Mouse (Mus musculus) liver, embryonic 14.5 days (tissue): ENCODE data around the gene Lss. TPM values are rescaled to one million over a fixed set of nuclear protein-coding genes. Genes with fewer than 3 reads are reported as not detected.

ENCODE experiments used
- ATAC-seq: fragments of 200-750 bp; cut with Nextera tagmentation; 2 replicates; pipeline ENCODE4 v1.8.0; 2017; ENCODE audit warnings: moderate number of reproducible peaks, mild to moderate bottlenecking, moderate library complexity; ENCODE audit not compliant: insufficient read depth
- DNase-seq, 3 experiments: peaks; one replicate each; pipeline ENCODE4 v3.0.0-alpha.2; 2012 to 2013; ENCODE audit warnings: low read depth in 3 of 3, low spot score in 3 of 3
- H3K27ac ChIP-seq: fragments of 300-500 bp; sonication (generic); 2 replicates; pipeline ENCODE4 v1.5.1; 2014; ENCODE audit warnings: moderate library complexity, mild to moderate bottlenecking, control low read depth, inconsistent platforms
- H3K27me3 ChIP-seq: fragments of 300-500 bp; sonication (generic); 2 replicates; pipeline ENCODE4 v1.6.1; 2014; ENCODE audit warnings: mild to moderate bottlenecking, low read length, moderate library complexity; ENCODE audit not compliant: control insufficient read depth, insufficient read depth
- H3K36me3 ChIP-seq: fragments of 300-500 bp; sonication (generic); replicated peaks from 2 replicates; pipeline ENCODE4 v1.6.1; 2014; ENCODE audit warnings: low read depth; ENCODE audit not compliant: control insufficient read depth, insufficient read depth
- H3K4me1 ChIP-seq, 2 experiments: fragments of 200-500 bp in 1 of 2; fragments of 300-500 bp in 1 of 2; sonication (generic) in 1 of 2; replicated peaks; 2 replicates each; pipeline ENCODE4 v1.6.1; 2012 to 2014; ENCODE audit warnings: antibody characterized with exemption in 1 of 2, inconsistent platforms in 1 of 2, low read length in 1 of 2; ENCODE audit not compliant: control insufficient read depth in 2 of 2, insufficient read depth in 2 of 2
- H3K4me2 ChIP-seq: fragments of 300-500 bp; sonication (generic); 2 replicates; pipeline ENCODE4 v1.6.1; 2014; ENCODE audit warnings: low read depth, mild to moderate bottlenecking, control low read depth, moderate library complexity
- H3K4me3 ChIP-seq, 2 experiments: fragments of 200-500 bp in 1 of 2; fragments of 300-500 bp in 1 of 2; sonication (generic) in 1 of 2; 2 replicates each; pipeline ENCODE4 v1.5.1; 2012 to 2014; ENCODE audit warnings: low read depth in 2 of 2, low read length in 2 of 2, mild to moderate bottlenecking in 2 of 2, control low read depth in 1 of 2, inconsistent platforms in 1 of 2, moderate library complexity in 1 of 2; ENCODE audit not compliant: insufficient read depth in 1 of 2
- H3K9ac ChIP-seq: fragments of 300-500 bp; sonication (generic); replicated peaks from 2 replicates; pipeline ENCODE4 v1.6.1; 2014; ENCODE audit warnings: mild to moderate bottlenecking, control low read depth, moderate library complexity
- H3K9me3 ChIP-seq: fragments of 300-500 bp; sonication (generic); 2 replicates; pipeline ENCODE4 v1.6.1; 2016; ENCODE audit warnings: low read length, mixed read lengths; ENCODE audit not compliant: control insufficient read depth
- CTCF ChIP-seq: IDR thresholded peaks from 2 replicates; pipeline ENCODE4 v1.5.1; 2016; ENCODE audit warnings: antibody characterized with exemption, low read depth, control low read depth
- EP300 ChIP-seq: IDR thresholded peaks from 2 replicates; pipeline ENCODE4 v1.6.1; 2016; ENCODE audit warnings: antibody characterized with exemption, low read depth
- WGBS: fragments of 180-500 bp; shearing (Covaris S2); extraction: QIAGEN DNeasy Blood & Tissue Kit; methylation state at CpG from one replicate; pipeline ENCODE4 v1.1.7; 2014; ENCODE audit not compliant: insufficient replicate concordance; 5-methylcytosine and 5-hydroxymethylcytosine counted together
- polyA plus RNA-seq, 2 experiments: library from polyadenylated mRNA; depleted of rRNA in 1 of 2; stranded (reverse) in 1 of 2; unstranded in 1 of 2; fragments of >200 nt; fragmentation: Nextera tagmentation in 1 of 2; extraction: Ambion mirVana in 1 of 2; gene quantifications; 2 replicates each; pipeline versions ENCODE4 v1.2.1 to v1.2.3; 2012 to 2014

Lss gene
- polyA plus RNA-seq, 2 experiments = 31.7 to 46.6 TPM

GRCm38 (mm10) chr10:76512965-76513583, 18.3 kb upstream of the Lss start:
- Histone ChIP-seq H3K9me3 (no peaks in the 10 kb centered on the region), H3K27ac (no peak overlapping the region), H3K4me2 (no peak overlapping the region), H3K9ac (no peak overlapping the region), H3K4me1 (no peaks in the 10 kb centered on the region), H3K4me3 (no peak overlapping the region), H3K27me3 (no peaks in the 10 kb centered on the region), H3K36me3 (peaks cover 3% of the 10 kb centered on the region)
- ATAC-seq (peak; percentile 77), DNase-seq (peak; percentile 58 to 65 (median 60))
- WGBS = 34% methylated on average over 5 of the region's 5 CpGs
- TF ChIP-seq CTCF = peak; percentile 98
- TF ChIP-seq EP300 = no peak

- H3K9me3 ChIP-seq = no peaks in the 10 kb centered on the region
- no peak for DNase-seq
- H3K27ac ChIP-seq = no peak overlapping the region
- H3K27me3 ChIP-seq = no peaks in the 10 kb centered on the region
- H3K4me2 ChIP-seq = peak overlapping the region; percentile 98
- H3K4me3 ChIP-seq = peak overlapping the region; percentile 66 to 71
- peaks cover 4% of the 10 kb centered on the region for H3K36me3 ChIP-seq
- TF ChIP-seq EP300 (no peak), CTCF (no peak)
- H3K9ac ChIP-seq = no peak overlapping the region
- 1% methylated on average over 11 of the region's 11 CpGs for WGBS
- peaks cover 0 to 7% of the 10 kb centered on the region in 2 experiments; a peak in 3 of 4 replicates for H3K4me1 ChIP-seq
- ATAC-seq = no peak; the same call in 1 of the 2 replicates
Observed at GRCm38 (mm10) chr10:76530922-76531321, 466 bp upstream of the Lss start.

DNA sequence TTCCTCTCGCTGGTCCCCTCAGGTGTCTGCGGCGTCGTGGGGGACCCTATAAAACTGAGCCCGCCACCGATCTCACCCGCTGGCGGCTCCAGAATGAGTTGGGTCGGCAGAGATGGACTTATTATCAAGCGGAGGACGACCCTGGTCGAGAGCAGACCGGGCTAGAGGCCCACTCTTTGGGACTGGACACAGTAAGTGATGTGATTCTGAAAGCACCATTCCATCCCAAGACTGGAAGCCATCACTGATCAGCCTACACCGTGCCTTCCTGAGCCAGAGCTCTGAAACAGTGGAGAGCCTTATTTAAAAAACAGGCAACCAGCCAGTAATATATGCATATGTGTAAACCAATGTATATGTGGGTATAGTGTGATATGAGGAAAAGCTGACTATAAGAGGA, 440 bp downstream of the Lss start:
- TF ChIP-seq CTCF = no peak
- TF ChIP-seq EP300 = no peak
- no peak for ATAC-seq
- H3K4me3 ChIP-seq = peak overlapping the region; percentile 61 to 66
- H3K36me3 ChIP-seq = peaks cover 6% of the 10 kb centered on the region
- H3K4me1 ChIP-seq = peaks cover 0 to 7% of the 10 kb centered on the region in 2 experiments; a peak in 3 of 4 replicates
- H3K27me3 ChIP-seq = no peaks in the 10 kb centered on the region
- no peak for DNase-seq
- peak overlapping the region; percentile 98 for H3K4me2 ChIP-seq
- H3K27ac ChIP-seq = peak overlapping the region; percentile 28; the same call in 1 of the 2 replicates
- no peaks in the 10 kb centered on the region for H3K9me3 ChIP-seq
- peak overlapping the region; percentile 73 for H3K9ac ChIP-seq
- WGBS = 3% methylated on average over 14 of the region's 14 CpGs

- Histone ChIP-seq H3K4me1 (peaks cover 0 to 5% of the 10 kb centered on the region in 2 experiments; a peak in 3 of 4 replicates), H3K36me3 (peaks cover 12% of the 10 kb centered on the region), H3K9ac (no peak overlapping the region), H3K27me3 (no peaks in the 10 kb centered on the region), H3K9me3 (no peaks in the 10 kb centered on the region), H3K4me3 (no peak overlapping the region), H3K4me2 (no peak overlapping the region), H3K27ac (no peak overlapping the region)
- ATAC-seq (no peak), DNase-seq (no peak)
- TF ChIP-seq EP300 = no peak
- TF ChIP-seq CTCF = no peak
- WGBS = 82% methylated on average over 7 of the region's 7 CpGs
Observed at GRCm38 (mm10) chr10:76535526-76535925, 4.1 kb downstream of the Lss start.

- H3K27me3 ChIP-seq = no peaks in the 10 kb centered on the region
- ATAC-seq = no peak
- H3K36me3 ChIP-seq = peaks cover 15% of the 10 kb centered on the region
- TF ChIP-seq CTCF (no peak), EP300 (no peak)
- 67% methylated on average over 9 of the region's 9 CpGs for WGBS
- no peak overlapping the region for H3K4me3 ChIP-seq
- H3K9me3 ChIP-seq = no peaks in the 10 kb centered on the region
- H3K27ac ChIP-seq = no peak overlapping the region
- no peak for DNase-seq
- no peak overlapping the region for H3K9ac ChIP-seq
- H3K4me1 ChIP-seq = no peaks in the 10 kb centered on the region
- no peak overlapping the region for H3K4me2 ChIP-seq
Observed at GRCm38 (mm10) chr10:76537619-76538018, 6.2 kb downstream of the Lss start.
